Mouse (Mus musculus): Measurements from ENCODE around the gene Slc25a3.

GRCm38 (mm10) chr10:91105981-91106380, 17.9 kb downstream of the Slc25a3 start:
- no peak for TF ChIP-seq GATA1 (IDR thresholded peaks at IDR 0.05; ENCODE audit: borderline replicate concordance, low read length)
- no peak for TF ChIP-seq FLI1 (IDR thresholded peaks at IDR 0.05; ENCODE audit: low read length)

All from megakaryocyte, embryonic 14.5 days (primary cell).